Mouse (Mus musculus) embryo, embryonic 10.5 days (tissue): ENCODE results near the gene C1ql2.

Experiments
- DNase-seq: peaks from one replicate; pipeline ENCODE4 v3.0.0-alpha.2; 2015; ENCODE audit warnings: low spot score

Gene C1ql2

GRCm38 (mm10) chr1:120340419-120341171, at the start of gene C1ql2:
Gene C1ql2 (plus strand): TSS chr1:120340582.
- DNase-seq = peak; percentile 49

GRCm38 (mm10) chr1:120291709-120292108, 48.7 kb upstream of the C1ql2 start:
- no peak for DNase-seq

GRCm38 (mm10) chr1:120293803-120294202, 46.6 kb upstream of the C1ql2 start:
- DNase-seq = no peak

- no peak for DNase-seq
Measured at GRCm38 (mm10) chr1:120296936-120297335, 43.4 kb upstream of the C1ql2 start.

GRCm38 (mm10) chr1:120305801-120306200, 34.6 kb upstream of the C1ql2 start:
- DNase-seq = no peak

- no peak for DNase-seq
Measured at GRCm38 (mm10) chr1:120321270-120322021, 18.9 kb upstream of the C1ql2 start.

- DNase-seq = no peak
Measured at GRCm38 (mm10) chr1:120323131-120323561, 17.2 kb upstream of the C1ql2 start.

- peak; percentile 86 for DNase-seq
Measured at GRCm38 (mm10) chr1:120327714-120328113, 12.7 kb upstream of the C1ql2 start.

- no peak for DNase-seq
Measured at GRCm38 (mm10) chr1:120328212-120328611, 12.2 kb upstream of the C1ql2 start.

GRCm38 (mm10) chr1:120331841-120332240, 8.5 kb upstream of the C1ql2 start:
- DNase-seq = peak; percentile 77

GRCm38 (mm10) chr1:120337970-120338369, 2.4 kb upstream of the C1ql2 start:
- DNase-seq = no peak

GRCm38 (mm10) chr1:120341172-120341675, 842 bp downstream of the C1ql2 start:
- DNase-seq = no peak

GRCm38 (mm10) chr1:120341811-120342370, 1.5 kb downstream of the C1ql2 start:
- peak; percentile 39 for DNase-seq

GRCm38 (mm10) chr1:120342371-120342821, 2.0 kb downstream of the C1ql2 start:
- peak; percentile 80 for DNase-seq

GRCm38 (mm10) chr1:120345001-120345400, 4.6 kb downstream of the C1ql2 start:
- DNase-seq = no peak

GRCm38 (mm10) chr1:120354387-120354786, 14.0 kb downstream of the C1ql2 start:
- no peak for DNase-seq

GRCm38 (mm10) chr1:120357371-120358274, 17.2 kb downstream of the C1ql2 start:
- DNase-seq = peak; percentile 46

- no peak for DNase-seq
Measured at GRCm38 (mm10) chr1:120363638-120364037, 23.3 kb downstream of the C1ql2 start.

GRCm38 (mm10) chr1:120368138-120368537, 27.8 kb downstream of the C1ql2 start:
- DNase-seq = no peak

GRCm38 (mm10) chr1:120374131-120374530, 33.7 kb downstream of the C1ql2 start:
- no peak for DNase-seq

- DNase-seq = no peak
Measured at GRCm38 (mm10) chr1:120374832-120375231, 34.5 kb downstream of the C1ql2 start.
